Mouse (Mus musculus) liver, adult 2 months (tissue): ENCODE data around the gene Cenph. TPM values are rescaled to one million over a fixed set of nuclear protein-coding genes. Genes with fewer than 3 reads are reported as not detected.
A peak's percentile ranks its signal among the peaks of the same experiment; 100 is the strongest.

Source experiments
- DNase-seq: peaks from one replicate; pipeline ENCODE4 v3.0.0-alpha.2; 2011; ENCODE audit warnings: low read depth, low spot score; ENCODE audit errors: extremely low read depth
- H3K27ac ChIP-seq: fragments of 200-500 bp; replicated peaks from 2 replicates; pipeline ENCODE4 v1.5.1; 2012; ENCODE audit warnings: low read depth, mild to moderate bottlenecking, control low read depth, inconsistent platforms, low read length; ENCODE audit not compliant: insufficient read depth
- H3K27me3 ChIP-seq: fragments of 200-500 bp; 2 replicates; pipeline ENCODE4 v1.6.1; 2012; ENCODE audit warnings: mild to moderate bottlenecking, moderate library complexity, low read length, inconsistent platforms; ENCODE audit not compliant: control insufficient read depth, insufficient read depth
- H3K36me3 ChIP-seq: fragments of 200-500 bp; 2 replicates; pipeline ENCODE4 v1.6.1; 2012; ENCODE audit warnings: low read length, inconsistent platforms; ENCODE audit not compliant: control insufficient read depth, insufficient read depth
- H3K4me1 ChIP-seq: fragments of 200-500 bp; 2 replicates; pipeline ENCODE4 v1.6.1; 2011; ENCODE audit warnings: low read length; ENCODE audit not compliant: control insufficient read depth, insufficient read depth
- H3K4me3 ChIP-seq: fragments of 200-500 bp; 2 replicates; pipeline ENCODE4 v1.5.1; 2011; ENCODE audit warnings: low read depth, mild to moderate bottlenecking, control low read depth, low read length, moderate library complexity; ENCODE audit not compliant: insufficient read depth
- H3K79me2 ChIP-seq: fragments of 200-500 bp; 2 replicates; pipeline ENCODE4 v1.6.1; 2012; ENCODE audit warnings: inconsistent platforms, mild to moderate bottlenecking, low read length, moderate library complexity; ENCODE audit not compliant: control insufficient read depth, insufficient read depth
- H3K9ac ChIP-seq: fragments of 200-500 bp; 2 replicates; pipeline ENCODE4 v1.6.1; 2012; ENCODE audit warnings: low read depth, mild to moderate bottlenecking, control low read depth, inconsistent platforms, low read length
- CTCF ChIP-seq: fragments of 200-500 bp; IDR thresholded peaks from 2 replicates; pipeline ENCODE4 v1.5.1; 2011; ENCODE audit warnings: low read depth, low read length, control low read depth
- POLR2A ChIP-seq: fragments of 200-500 bp; IDR thresholded peaks from 2 replicates; pipeline ENCODE4 v1.6.1; 2011; ENCODE audit warnings: low read length, control low read depth; ENCODE audit not compliant: insufficient read depth; ENCODE audit errors: extremely low read depth
- WGBS: fragments of 180-500 bp; shearing (Covaris S2); methylation state at CpG from one replicate; pipeline ENCODE4 v1.1.7; 2018; 5-methylcytosine and 5-hydroxymethylcytosine counted together
- polyA plus RNA-seq: library from polyadenylated mRNA; depleted of rRNA; stranded (reverse); fragments of >200 nt; gene quantifications from 2 replicates; pipeline ENCODE4 v1.2.3, GENCODE M21; 2012; rRNA removed
- total RNA-seq: library from RNA; depleted of rRNA; stranded (reverse); fragments of >200 nt; gene quantifications from 2 replicates; pipeline ENCODE4 v1.2.3, GENCODE M21; 2014; rRNA removed

Gene Cenph
- 0.34 TPM in 1 of 2 replicates, not detected in the other for total RNA-seq
- polyA plus RNA-seq: 0.17 TPM in 1 of 2 replicates, not detected in the other

DNA sequence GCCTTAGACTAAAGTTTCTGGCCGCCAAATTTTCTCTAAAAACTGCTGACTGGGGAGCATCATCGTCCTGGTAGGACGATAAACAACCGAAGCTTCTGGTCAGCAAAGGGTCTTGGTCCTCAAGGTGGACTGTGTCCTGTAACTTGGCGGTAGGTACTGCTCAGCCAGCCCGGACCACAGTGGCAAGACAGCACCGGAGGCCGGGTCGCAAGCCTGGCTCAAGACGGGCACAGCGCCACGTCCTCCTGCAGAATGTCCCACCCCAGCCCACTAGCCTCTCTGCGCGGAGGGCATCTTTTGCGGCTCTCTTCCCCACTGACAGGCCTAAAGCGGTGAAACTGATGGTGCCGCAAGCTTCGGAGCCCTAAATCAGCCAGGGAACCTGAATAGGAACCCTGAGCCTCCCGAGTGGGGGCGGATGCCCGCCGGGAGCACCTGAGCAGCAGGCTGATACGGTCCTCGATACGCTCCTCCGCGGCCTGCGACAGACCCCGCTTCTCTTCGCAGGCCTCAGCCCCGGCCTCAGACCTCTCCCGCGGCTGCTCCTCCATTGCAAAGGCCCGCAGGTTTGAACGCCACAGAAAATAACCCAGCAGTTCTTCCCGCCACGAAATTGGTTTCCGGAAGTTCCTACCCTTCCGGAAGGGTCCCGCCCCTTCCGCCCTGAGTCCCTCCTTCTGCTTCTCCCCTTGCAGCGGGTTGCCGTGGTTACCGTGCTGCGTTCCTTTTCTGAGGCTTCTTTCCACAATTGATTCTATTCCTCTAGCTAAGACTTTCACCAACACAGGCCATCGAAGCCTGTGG, at the start of gene Cenph:
Gene Cenph (minus strand): TSS at position 648 of the 804 bp plus-strand sequence.
- Histone ChIP-seq H3K4me1 (peaks cover 4% of the 10 kb centered on the region; the same call in 1 of the 2 replicates), H3K27ac (no peak within 1 kb of the TSS), H3K9ac (peak within 1 kb of the TSS; percentile 44; the same call in 1 of the 2 replicates), H3K27me3 (no peaks in the 10 kb centered on the region), H3K79me2 (no peaks in the 10 kb centered on the region), H3K36me3 (no peaks in the 10 kb centered on the region), H3K4me3 (peak within 1 kb of the TSS; percentile 72)
- peak; percentile 70 for DNase-seq
- WGBS: under 1% methylated on average over 46 of the region's 46 CpGs
- no peak for TF ChIP-seq POLR2A
- TF ChIP-seq CTCF: no peak

DNA sequence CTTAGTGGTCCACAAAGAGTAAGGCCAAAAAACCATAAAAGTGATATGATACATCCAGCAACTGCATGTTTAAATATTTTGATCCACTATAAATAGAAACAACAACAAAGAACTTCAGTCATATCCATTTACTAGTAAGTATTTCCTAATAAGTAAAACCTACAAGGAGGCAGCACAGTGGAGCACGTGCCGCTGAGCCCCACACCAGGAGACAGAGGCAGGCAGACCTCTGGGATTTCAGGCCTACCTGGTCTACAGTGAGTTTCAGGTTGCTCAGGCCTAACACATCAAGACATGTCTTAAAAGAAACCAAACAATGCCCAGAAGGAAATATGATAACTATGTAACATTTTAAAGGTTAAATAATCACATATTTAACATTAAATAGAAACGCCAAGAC, 49.2 kb upstream of the Cenph start:
- Histone ChIP-seq H3K27ac (no peak overlapping the region), H3K4me3 (no peak overlapping the region), H3K36me3 (peaks cover 56% of the 10 kb centered on the region), H3K27me3 (no peaks in the 10 kb centered on the region), H3K9ac (no peak overlapping the region), H3K79me2 (peaks cover 3% of the 10 kb centered on the region; the same call in 1 of the 2 replicates), H3K4me1 (no peaks in the 10 kb centered on the region)
- WGBS: 94% methylated on average over 3 of the region's 3 CpGs
- TF ChIP-seq CTCF (no peak), POLR2A (no peak)
- no peak for DNase-seq

DNA sequence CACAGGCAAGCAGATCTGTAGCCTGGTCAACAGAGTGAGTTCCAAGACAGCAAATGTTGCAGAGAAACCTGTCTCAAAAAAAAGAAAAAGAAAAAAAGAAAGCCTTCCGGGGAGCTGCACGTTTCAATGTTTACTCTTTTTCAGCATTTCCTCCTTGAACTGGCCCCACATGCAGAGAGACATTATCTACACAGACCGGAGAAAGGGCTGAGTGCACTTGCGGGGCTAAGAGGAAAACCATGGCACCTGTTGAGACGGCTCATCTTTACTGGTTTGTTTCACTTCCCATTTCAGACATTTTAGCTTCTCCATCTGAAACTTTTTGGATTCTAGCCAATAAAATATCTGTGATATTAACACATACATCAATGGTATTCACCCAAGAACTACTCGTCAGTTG, 48.6 kb upstream of the Cenph start:
- H3K27me3 ChIP-seq: no peaks in the 10 kb centered on the region
- DNase-seq: no peak
- no peaks in the 10 kb centered on the region; the same call in 1 of the 2 replicates for H3K79me2 ChIP-seq
- TF ChIP-seq POLR2A (no peak), CTCF (no peak)
- 69% methylated on average over 6 of the region's 6 CpGs for WGBS
- H3K9ac ChIP-seq: no peak overlapping the region
- H3K36me3 ChIP-seq: peaks cover 59% of the 10 kb centered on the region
- no peaks in the 10 kb centered on the region for H3K4me1 ChIP-seq
- no peak overlapping the region for H3K4me3 ChIP-seq
- no peak overlapping the region for H3K27ac ChIP-seq

DNA sequence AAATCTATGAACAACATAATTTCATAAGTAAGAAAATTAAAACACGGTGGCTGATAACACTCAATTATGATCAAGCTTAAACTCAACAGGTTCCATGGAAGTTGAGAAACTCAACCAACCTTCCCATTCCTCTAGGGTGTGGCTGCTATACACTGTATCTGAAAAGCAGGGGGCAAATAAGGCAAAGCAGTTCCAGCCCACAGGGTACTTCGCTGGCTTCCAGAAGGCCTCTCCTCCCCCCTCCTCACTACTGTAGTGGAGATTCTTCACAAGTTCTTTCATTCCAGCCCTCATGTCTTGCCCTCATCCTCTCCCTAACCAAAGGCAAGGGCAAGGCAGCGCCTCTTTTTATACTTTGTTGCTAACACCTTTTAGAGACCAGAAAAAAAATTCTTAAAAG, 48.2 kb upstream of the Cenph start:
- no peak for TF ChIP-seq CTCF
- TF ChIP-seq POLR2A: no peak
- 96% methylated on average over 3 of the region's 3 CpGs for WGBS
- Histone ChIP-seq H3K27ac (no peak overlapping the region), H3K4me3 (no peak overlapping the region), H3K4me1 (no peaks in the 10 kb centered on the region), H3K79me2 (no peaks in the 10 kb centered on the region; the same call in 1 of the 2 replicates), H3K9ac (no peak overlapping the region), H3K36me3 (peaks cover 60% of the 10 kb centered on the region), H3K27me3 (no peaks in the 10 kb centered on the region)
- no peak for DNase-seq

DNA sequence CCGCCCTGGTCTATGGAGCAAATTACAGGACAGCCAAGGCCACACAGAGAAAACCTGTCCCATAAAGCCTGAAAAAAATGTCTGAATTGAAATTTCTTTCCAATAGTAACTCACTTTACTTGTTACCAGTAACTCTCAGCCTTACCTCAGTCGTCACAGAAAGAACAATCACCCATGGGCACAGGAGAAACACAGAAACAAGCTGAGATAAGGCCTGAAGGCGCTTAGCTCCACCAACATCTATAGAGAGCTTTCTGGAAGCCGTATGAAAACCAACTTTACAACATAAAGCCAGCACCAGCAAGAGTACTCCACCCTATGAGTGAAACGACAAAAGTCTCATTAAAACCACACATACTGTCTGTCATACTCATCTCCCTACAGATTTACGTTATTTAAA, 38.8 kb upstream of the Cenph start:
- DNase-seq: no peak
- Histone ChIP-seq H3K4me1 (no peaks in the 10 kb centered on the region), H3K27ac (no peak overlapping the region), H3K36me3 (peaks cover 62% of the 10 kb centered on the region), H3K9ac (no peak overlapping the region), H3K79me2 (no peaks in the 10 kb centered on the region), H3K27me3 (no peaks in the 10 kb centered on the region), H3K4me3 (no peak overlapping the region)
- WGBS: 93% methylated on average over 6 of the region's 6 CpGs
- no peak for TF ChIP-seq POLR2A
- no peak for TF ChIP-seq CTCF

DNA sequence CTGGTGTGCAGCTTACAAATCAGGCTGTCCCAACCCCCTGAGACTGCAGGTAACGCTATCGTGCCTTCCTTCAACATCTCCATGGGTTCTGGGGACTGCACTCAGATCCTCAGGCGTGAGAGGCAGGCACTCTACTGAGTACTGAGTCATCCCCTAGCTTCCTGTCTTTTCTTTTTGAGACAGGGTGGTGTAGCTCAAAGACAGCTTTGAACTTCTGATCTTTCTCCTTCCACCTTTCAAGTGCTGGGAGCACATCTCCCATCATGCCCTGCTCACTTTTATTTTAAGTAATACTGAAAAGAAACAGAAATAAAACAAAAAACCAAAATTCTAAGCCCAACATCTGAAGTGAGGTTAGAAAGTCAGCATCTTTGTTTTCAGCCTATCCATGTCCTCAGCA, 30.1 kb upstream of the Cenph start:
- WGBS: 96% methylated on average over 3 of the region's 3 CpGs
- Histone ChIP-seq H3K4me1 (no peaks in the 10 kb centered on the region), H3K36me3 (peaks cover 65% of the 10 kb centered on the region), H3K9ac (no peak overlapping the region), H3K27ac (no peak overlapping the region), H3K27me3 (no peaks in the 10 kb centered on the region), H3K79me2 (no peaks in the 10 kb centered on the region), H3K4me3 (no peak overlapping the region)
- no peak for DNase-seq
- no peak for TF ChIP-seq POLR2A
- TF ChIP-seq CTCF: no peak
